Mouse (Mus musculus) hindbrain, embryonic 16.5 days (tissue): ENCODE results near the gene Lmbrd1. TPM values are rescaled to one million over a fixed set of nuclear protein-coding genes. Genes with fewer than 3 reads are reported as not detected.

Experiments
- ATAC-seq: fragments of 200-750 bp; cut with Nextera tagmentation; 2 replicates; pipeline ENCODE4 v1.8.0; 2017; ENCODE audit warnings: moderate TSS enrichment, moderate library complexity
- H3K27ac ChIP-seq: fragments of 300-500 bp; sonication (generic); 2 replicates; pipeline ENCODE4 v1.5.1; 2014; ENCODE audit warnings: low read depth, mild to moderate bottlenecking, control low read depth, low read length, moderate library complexity
- H3K27me3 ChIP-seq: fragments of 300-500 bp; sonication (generic); replicated peaks from 2 replicates; pipeline ENCODE4 v1.6.1; 2014; ENCODE audit warnings: low read length; ENCODE audit not compliant: control insufficient read depth, insufficient read depth
- H3K36me3 ChIP-seq: fragments of 300-500 bp; sonication (generic); 2 replicates; pipeline ENCODE4 v1.6.1; 2014; ENCODE audit warnings: mild to moderate bottlenecking, low read length, moderate library complexity, mixed read lengths; ENCODE audit not compliant: control insufficient read depth, insufficient read depth
- H3K4me1 ChIP-seq: fragments of 300-500 bp; sonication (generic); 2 replicates; pipeline ENCODE4 v1.6.1; 2014; ENCODE audit warnings: low read depth, low read length; ENCODE audit not compliant: control insufficient read depth, insufficient read depth
- H3K4me2 ChIP-seq: fragments of 300-500 bp; sonication (generic); 2 replicates; pipeline ENCODE4 v1.6.1; 2014; ENCODE audit warnings: mild to moderate bottlenecking, low read length, control low read depth, moderate library complexity
- H3K4me3 ChIP-seq: fragments of 300-500 bp; sonication (generic); 2 replicates; pipeline ENCODE4 v1.5.1; 2014; ENCODE audit warnings: mild to moderate bottlenecking, low read length, control low read depth, moderate library complexity
- H3K9ac ChIP-seq: fragments of 300-500 bp; sonication (generic); 2 replicates; pipeline ENCODE4 v1.6.1; 2014; ENCODE audit warnings: low read depth, mild to moderate bottlenecking, control low read depth, low read length, moderate library complexity
- H3K9me3 ChIP-seq: fragments of 300-500 bp; sonication (generic); 2 replicates; pipeline ENCODE4 v1.6.1; 2014; ENCODE audit warnings: mild to moderate bottlenecking, low read length, moderate library complexity; ENCODE audit not compliant: control insufficient read depth
- WGBS: fragments of 180-500 bp; shearing (Covaris S2); extraction: QIAGEN DNeasy Blood & Tissue Kit; methylation state at CpG from one replicate; pipeline ENCODE4 v1.1.7; 2014; 5-methylcytosine and 5-hydroxymethylcytosine counted together
- polyA plus RNA-seq: library from polyadenylated mRNA; unstranded; fragments of >200 nt; fragmentation: Nextera tagmentation; extraction: Ambion mirVana; gene quantifications from 2 replicates; pipeline ENCODE4 v1.2.1, GENCODE M21; 2015

Lmbrd1 gene
- polyA plus RNA-seq, 1 experiment from 2014 or later, result 59.0 TPM

DNA sequence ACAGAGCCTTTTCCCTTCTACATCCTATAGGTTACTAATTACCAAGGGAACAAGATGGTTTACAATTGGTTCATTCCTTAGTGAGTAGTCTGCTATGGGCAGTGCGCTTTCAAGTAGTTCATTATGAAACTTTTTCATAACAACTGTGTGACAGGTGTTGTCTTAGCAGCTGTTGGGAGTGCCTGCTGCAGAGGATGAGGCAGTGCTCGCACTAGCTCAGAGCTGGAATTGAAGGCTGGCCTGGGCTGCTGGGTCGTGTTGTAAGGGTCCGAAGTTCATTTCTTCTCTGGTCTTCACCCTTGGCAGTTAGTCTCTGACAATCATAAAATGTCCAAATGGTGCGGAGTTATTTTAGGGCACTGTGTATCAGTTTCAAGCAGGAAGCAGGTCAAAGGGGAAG is 21.8 kb downstream of the Lmbrd1 start:
- H3K27me3 ChIP-seq, result no peaks in the 10 kb centered on the region
- ATAC-seq, result no peak
- WGBS, result 90% methylated on average over 5 of the region's 5 CpGs

DNA sequence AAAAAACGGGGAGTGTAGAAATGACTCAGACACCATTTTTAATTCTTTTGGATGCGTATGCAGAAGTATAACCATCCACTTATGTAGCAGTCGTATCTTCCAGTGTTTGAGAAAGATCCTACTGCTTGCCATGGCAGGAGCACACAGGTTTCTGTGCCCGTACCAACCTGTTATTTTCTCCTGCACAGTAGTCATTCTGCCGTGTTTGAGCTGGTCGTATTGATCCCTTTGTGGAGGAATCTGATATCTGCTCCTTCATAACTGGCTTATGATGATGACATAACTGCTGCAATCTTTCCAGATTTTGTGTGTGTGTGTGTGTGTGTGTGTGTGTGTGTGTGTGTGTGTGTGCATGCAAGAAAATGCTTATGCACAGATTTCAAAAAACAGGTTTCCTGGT is 25.4 kb downstream of the Lmbrd1 start:
- 83% methylated on average over 6 of the region's 6 CpGs for WGBS
- no peaks in the 10 kb centered on the region for H3K4me1 ChIP-seq
- no peaks in the 10 kb centered on the region for H3K27me3 ChIP-seq
- no peaks in the 10 kb centered on the region; the same call in 1 of the 2 replicates for H3K36me3 ChIP-seq
- no peak for ATAC-seq
- H3K9ac ChIP-seq, result no peak overlapping the region
- no peak overlapping the region for H3K4me3 ChIP-seq
- no peak overlapping the region for H3K4me2 ChIP-seq
- no peak overlapping the region for H3K27ac ChIP-seq
- H3K9me3 ChIP-seq, result no peaks in the 10 kb centered on the region

More for the DNA sequence above, 21.8 kb downstream of the Lmbrd1 start:
- Histone ChIP-seq H3K4me2 (no peak overlapping the region), H3K4me3 (no peak overlapping the region), H3K36me3 (no peaks in the 10 kb centered on the region), H3K4me1 (no peaks in the 10 kb centered on the region), H3K27ac (no peak overlapping the region), H3K9ac (no peak overlapping the region), H3K9me3 (no peaks in the 10 kb centered on the region)

DNA sequence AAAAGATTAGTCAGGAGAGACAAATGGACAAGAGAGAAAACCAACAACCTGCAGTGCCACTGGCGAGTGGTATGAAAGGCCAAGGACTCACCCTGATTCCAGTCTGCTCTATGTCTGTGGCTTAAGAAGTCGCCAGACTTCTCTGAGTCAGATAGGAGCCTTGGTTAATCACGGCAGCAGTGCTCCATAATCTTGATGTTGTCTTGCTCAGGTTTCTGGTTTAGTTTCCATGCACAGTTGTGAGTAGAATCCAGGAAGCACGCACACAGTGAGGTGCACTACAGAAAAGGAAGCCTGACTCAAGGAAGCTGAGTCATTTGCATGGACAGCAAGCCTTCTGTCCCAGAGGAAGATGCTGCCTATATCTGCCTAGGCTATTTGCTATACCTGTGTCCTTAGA is 37.9 kb downstream of the Lmbrd1 start:
- Histone ChIP-seq H3K9me3 (no peaks in the 10 kb centered on the region; the same call in 1 of the 2 replicates), H3K36me3 (peaks cover 8% of the 10 kb centered on the region), H3K9ac (no peak overlapping the region), H3K4me3 (no peak overlapping the region), H3K27ac (no peak overlapping the region), H3K4me2 (no peak overlapping the region), H3K4me1 (no peaks in the 10 kb centered on the region), H3K27me3 (no peaks in the 10 kb centered on the region)
- WGBS, result 98% methylated on average over 4 of the region's 4 CpGs
- no peak for ATAC-seq

DNA sequence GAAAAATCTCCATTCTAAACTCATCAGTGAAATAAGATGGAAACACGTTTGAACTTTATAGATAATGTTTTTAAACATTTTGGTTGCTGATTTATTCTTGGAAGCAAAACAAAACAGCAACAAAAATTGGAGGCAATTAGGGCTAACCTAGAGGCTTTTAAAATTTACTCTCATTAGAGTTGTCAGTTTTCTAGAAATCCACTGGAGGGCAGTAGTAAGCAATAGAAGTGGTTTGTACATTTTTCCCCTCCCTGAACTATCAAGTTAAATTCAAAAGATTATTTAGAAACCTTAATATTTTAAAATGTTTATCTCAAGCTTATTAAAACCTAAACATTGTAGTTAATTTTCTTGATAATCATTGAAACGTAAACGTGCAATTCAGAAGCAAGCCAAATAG is 41.2 kb downstream of the Lmbrd1 start:
- Histone ChIP-seq H3K9me3 (no peaks in the 10 kb centered on the region; the same call in 1 of the 2 replicates), H3K9ac (no peak overlapping the region), H3K27me3 (no peaks in the 10 kb centered on the region), H3K36me3 (peaks cover 8% of the 10 kb centered on the region), H3K4me2 (no peak overlapping the region), H3K4me1 (no peaks in the 10 kb centered on the region), H3K4me3 (no peak overlapping the region), H3K27ac (no peak overlapping the region)
- no peak for ATAC-seq
- WGBS, result 61% methylated on average over 3 of the region's 3 CpGs

DNA sequence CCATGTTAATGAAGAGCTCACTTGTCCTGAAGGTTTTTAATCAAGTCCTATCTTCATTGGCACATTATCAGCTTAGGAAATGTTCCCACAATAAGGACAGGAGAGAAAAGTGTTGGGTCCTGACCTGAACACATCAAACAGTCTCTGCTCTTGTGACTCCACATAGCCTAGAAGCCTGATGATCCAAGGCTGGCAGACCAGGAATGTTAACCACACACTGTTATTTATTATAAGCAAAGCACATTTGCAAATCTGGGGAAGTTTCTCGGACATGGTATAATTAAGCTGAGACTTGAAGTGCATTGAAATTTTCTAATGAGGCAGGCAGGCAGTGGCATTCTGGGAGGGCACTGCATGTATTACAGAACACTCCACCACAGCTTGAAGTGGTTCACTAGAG is 41.8 kb downstream of the Lmbrd1 start:
- ATAC-seq, result no peak
- no peak overlapping the region for H3K4me2 ChIP-seq
- H3K27ac ChIP-seq, result no peak overlapping the region
- H3K4me3 ChIP-seq, result no peak overlapping the region
- H3K9ac ChIP-seq, result no peak overlapping the region
- 62% methylated on average over 1 of the region's 1 CpGs for WGBS
- H3K36me3 ChIP-seq, result peaks cover 8% of the 10 kb centered on the region
- H3K9me3 ChIP-seq, result no peaks in the 10 kb centered on the region; the same call in 1 of the 2 replicates
- no peaks in the 10 kb centered on the region for H3K4me1 ChIP-seq
- H3K27me3 ChIP-seq, result no peaks in the 10 kb centered on the region

DNA sequence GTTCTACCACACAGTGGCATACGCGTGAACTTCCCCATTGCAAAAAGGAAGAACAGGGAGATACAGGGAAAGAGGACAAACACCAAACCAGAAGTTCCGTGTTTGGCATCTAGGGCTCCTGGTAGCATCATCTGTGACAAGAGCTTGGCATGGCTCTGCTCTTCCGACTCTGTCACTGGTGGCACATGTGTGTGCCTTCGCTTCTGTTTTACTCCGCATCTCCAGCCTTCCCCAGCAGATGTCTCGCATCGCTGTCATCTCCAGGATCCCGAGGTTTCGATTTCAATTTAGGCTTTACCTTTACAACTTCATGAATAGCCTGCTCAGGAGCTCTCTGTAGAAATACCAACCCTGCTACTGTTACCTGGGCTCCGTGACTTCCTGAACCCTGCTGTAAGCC is 51.4 kb downstream of the Lmbrd1 start:
- H3K27ac ChIP-seq, result no peak overlapping the region
- peaks cover 26% of the 10 kb centered on the region for H3K36me3 ChIP-seq
- WGBS, result 96% methylated on average over 11 of the region's 11 CpGs

DNA sequence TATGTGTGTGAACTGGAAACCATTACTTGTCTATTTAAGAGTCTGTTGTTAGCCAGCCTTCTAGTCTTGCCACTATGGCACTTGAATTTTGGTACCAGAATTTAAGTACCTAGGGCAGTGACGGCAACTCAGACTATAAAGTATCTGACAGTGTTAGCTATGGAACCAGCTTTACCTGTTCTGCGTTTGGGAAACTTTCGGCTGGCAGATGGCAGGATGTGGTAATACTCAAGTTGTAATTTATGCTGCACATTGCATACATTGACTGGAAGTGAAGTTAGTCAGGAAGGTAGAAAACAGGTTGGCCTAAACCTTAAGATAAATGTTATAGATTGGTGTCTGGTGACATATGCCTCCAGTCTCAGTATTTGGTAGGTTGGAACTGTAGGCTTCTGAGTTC is 53.9 kb downstream of the Lmbrd1 start:
- H3K36me3 ChIP-seq, result peaks cover 26% of the 10 kb centered on the region
- H3K4me1 ChIP-seq, result no peaks in the 10 kb centered on the region
- no peak for ATAC-seq
- 98% methylated on average over 3 of the region's 3 CpGs for WGBS
- H3K4me3 ChIP-seq, result no peak overlapping the region
- H3K9me3 ChIP-seq, result no peaks in the 10 kb centered on the region
- H3K27ac ChIP-seq, result no peak overlapping the region
- H3K4me2 ChIP-seq, result no peak overlapping the region
- no peaks in the 10 kb centered on the region for H3K27me3 ChIP-seq
- no peak overlapping the region for H3K9ac ChIP-seq

More for the DNA sequence above, 51.4 kb downstream of the Lmbrd1 start:
- ATAC-seq, result no peak
- H3K4me1 ChIP-seq, result no peaks in the 10 kb centered on the region
- no peaks in the 10 kb centered on the region for H3K27me3 ChIP-seq
- no peak overlapping the region for H3K4me2 ChIP-seq
- no peak overlapping the region for H3K9ac ChIP-seq
- H3K9me3 ChIP-seq, result no peaks in the 10 kb centered on the region
- no peak overlapping the region for H3K4me3 ChIP-seq

DNA sequence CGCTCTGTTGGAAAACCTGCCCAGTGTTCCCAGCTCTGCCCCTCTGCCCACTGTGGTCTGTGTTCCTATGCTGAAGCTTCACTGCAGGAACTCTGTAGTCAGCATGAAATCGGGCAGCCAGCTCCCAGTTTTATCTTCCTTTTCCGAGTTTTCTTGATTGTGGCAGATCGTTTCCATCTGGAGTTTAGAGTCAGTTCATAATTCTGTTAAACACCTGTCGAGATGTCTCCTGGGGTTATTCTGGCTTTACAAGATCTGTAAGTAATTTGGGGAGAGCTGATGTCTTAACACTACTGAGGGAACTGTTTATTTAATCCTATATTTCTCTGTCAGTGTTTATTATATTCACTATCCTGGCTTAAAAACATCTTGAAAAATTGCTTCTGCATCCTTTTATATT is 56.4 kb downstream of the Lmbrd1 start:
- Histone ChIP-seq H3K4me1 (no peaks in the 10 kb centered on the region), H3K9ac (no peak overlapping the region), H3K4me2 (no peak overlapping the region), H3K4me3 (no peak overlapping the region), H3K27me3 (no peaks in the 10 kb centered on the region), H3K9me3 (no peaks in the 10 kb centered on the region), H3K36me3 (peaks cover 16% of the 10 kb centered on the region), H3K27ac (no peak overlapping the region)
- ATAC-seq, result no peak
- 78% methylated on average over 5 of the region's 5 CpGs for WGBS

DNA sequence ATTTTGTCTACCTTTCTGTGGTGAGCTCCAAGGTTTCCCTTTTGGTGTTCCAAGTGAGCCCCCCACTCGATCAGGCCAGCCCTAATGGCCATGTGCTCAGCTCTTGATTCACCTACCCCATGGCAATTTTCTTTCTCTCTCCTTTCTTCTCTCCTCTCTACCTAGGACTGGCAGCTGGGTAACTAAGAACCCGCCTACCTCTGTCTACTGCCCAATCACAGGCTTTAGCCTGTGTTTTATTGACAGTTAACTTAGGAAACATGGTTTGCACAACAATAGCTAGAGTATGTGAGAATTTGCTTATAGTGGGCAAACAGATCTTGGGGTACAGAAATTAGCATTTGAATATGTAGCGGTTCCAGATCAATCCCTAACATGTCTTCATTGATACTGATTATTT is 62.5 kb downstream of the Lmbrd1 start:
- Histone ChIP-seq H3K4me1 (no peaks in the 10 kb centered on the region), H3K4me2 (no peak overlapping the region), H3K27ac (no peak overlapping the region), H3K9me3 (no peaks in the 10 kb centered on the region), H3K27me3 (no peaks in the 10 kb centered on the region), H3K9ac (no peak overlapping the region), H3K4me3 (no peak overlapping the region), H3K36me3 (no peaks in the 10 kb centered on the region)
- ATAC-seq, result no peak
- 80% methylated on average over 3 of the region's 3 CpGs for WGBS

DNA sequence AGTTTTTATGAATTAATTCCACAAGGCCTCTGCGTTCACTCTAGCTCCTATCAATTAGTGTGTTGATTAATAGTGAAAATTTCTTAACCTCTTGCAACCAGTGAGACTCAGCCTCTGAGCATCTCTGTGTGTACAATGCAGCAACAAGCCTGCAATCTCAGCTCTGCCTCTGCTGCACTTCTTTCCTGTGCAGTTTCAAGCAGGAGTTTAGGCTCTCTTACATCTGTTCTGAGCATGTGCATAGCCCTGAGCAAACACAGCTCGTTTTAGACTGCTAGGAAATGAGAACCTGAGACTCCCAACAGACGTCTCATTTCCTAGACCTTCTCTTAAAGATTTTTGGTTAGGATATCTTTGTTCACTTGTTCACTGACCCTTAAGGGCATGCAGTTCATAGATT is 63.1 kb downstream of the Lmbrd1 start:
- Histone ChIP-seq H3K27me3 (no peaks in the 10 kb centered on the region), H3K27ac (no peak overlapping the region), H3K4me2 (no peak overlapping the region), H3K4me1 (no peaks in the 10 kb centered on the region), H3K4me3 (no peak overlapping the region), H3K9ac (no peak overlapping the region), H3K36me3 (no peaks in the 10 kb centered on the region), H3K9me3 (no peaks in the 10 kb centered on the region)
- 31% methylated on average over 3 of the region's 3 CpGs for WGBS
- ATAC-seq, result 0 out of 2 replicates have a peak, but pooled peaks have one; percentile 27
